Mouse (Mus musculus): ENCODE data around the gene Ddr2.

DNA sequence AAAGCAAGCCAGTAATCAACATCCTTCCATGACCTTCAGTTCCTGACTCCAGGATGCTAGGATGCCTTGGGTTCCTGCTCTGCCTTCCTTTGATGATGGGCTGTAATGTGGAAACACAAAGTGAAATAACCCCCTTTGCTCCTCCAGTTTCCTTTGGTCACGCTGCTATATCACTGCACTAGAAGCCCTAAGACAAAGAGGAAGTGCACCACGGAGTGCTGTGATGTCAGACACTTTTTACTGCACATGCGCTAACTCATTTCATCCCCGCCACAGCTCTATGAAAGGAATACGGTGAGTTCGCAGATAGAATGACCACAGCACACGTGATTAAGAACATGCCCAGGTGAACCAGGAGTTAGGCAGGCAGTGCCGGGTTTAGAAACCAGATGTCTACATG, 36.8 kb downstream of the Ddr2 start:
- no peak for TF ChIP-seq HCFC1 (IDR thresholded peaks at IDR 0.05; ENCODE audit: borderline replicate concordance, insufficient read depth, low read length)
- TF ChIP-seq ZNF384 (IDR thresholded peaks at IDR 0.05; ENCODE audit: low read depth, low read length): no peak
